Mouse (Mus musculus) embryo, embryonic 11 days (tissue): ENCODE measurements at regions not wholly inside any gene's neighbourhood (a gene's known extent, or its start where the extent isn't known, plus 50 kb on each side); places are given as distances from the start of the nearest gene placed in this dataset.

Experiments used
- DNase-seq: peaks from one replicate; pipeline ENCODE4 v3.0.0-alpha.2; 2015

DNA sequence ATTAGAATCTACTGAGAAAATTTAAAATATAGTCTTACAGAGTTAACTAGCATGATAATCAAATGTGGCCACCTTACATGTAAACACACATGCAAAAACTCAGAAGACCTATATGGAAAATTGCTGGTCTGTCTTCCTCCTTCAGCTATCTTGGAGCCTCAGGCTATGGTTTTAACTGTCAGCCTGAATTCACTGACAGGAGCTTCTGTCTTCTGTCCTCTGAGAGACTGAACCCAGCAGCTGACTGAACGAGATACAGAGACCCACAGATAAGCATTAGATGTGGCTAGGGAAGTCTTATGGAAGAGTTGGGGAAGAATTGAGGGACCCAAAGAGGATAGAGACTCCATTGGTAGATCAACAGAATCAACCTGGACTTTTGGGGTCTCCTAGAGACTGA, 360.0 kb upstream of the Meox2 start:
- DNase-seq = no peak

DNA sequence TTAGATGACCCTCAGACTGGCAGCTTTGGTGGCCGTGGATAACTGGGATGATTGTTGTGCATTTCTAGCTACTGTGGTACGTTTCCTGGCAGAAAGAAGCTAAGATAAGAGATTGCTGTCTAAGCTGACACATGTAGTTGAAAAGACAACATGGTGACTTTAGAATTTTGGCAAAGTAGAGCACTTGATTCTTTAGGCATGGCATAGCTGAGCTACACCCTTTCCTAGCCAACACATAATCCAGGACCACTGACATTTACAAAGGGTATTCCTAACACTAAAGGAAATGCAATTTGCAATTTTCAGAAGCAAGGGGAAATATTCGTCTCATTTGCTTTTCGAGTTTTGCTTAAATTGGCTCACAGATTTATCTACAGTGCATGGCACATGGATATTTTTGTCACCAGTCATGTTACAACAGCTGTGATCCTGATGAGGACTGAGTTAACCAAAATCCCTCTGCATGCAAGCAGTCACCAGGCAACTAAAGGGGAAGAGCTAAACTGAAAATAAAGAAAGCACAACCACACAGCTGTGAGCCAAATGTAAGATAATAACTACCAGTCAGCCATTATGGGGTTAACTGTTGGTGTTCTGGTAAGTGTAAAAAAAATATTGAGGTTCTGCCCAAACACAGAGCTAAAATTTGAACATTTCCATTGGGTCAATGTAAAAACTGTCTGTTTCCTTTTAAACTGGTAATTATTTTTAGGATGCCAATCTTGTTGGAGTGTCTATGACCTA, 342.9 kb upstream of the Meox2 start:
- no peak for DNase-seq

DNA sequence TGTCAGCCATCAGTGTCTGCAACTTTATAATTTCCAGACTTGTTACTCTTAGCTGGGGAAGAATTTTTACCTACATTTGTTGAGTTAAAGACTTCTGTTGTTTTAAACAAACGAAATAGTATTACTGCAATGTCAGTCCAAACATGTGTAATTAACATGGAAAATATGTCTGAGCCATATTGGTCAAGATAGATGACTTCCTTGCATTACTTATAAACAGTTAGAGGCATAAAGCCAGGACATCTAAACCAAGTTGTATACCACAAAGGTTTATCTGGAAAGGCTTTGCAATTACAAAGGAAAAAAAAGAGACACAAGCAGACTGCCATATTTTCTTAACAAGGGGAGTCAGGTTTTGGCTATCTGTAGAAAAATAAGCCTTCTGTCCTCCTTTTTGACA, 342.2 kb upstream of the Meox2 start:
- DNase-seq = no peak

DNA sequence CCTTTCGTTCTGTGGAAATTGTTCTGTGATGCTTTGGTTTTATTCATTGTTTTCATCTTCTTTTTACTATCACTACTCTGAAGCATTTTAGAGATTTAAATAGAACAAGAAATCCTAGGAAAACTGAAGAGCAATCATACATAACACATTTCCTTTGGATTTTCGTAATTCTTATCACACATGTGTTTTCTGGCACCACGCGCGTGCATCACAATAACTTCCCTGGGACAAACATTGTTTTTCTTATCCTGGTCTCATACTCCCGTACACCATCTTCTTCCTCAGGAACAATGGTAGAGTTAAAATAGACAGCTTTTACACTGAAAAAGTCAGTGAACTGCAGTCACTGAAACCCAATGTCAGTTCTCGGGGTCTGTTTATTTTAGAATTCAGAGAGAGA, 327.6 kb upstream of the Meox2 start:
- DNase-seq = no peak

DNA sequence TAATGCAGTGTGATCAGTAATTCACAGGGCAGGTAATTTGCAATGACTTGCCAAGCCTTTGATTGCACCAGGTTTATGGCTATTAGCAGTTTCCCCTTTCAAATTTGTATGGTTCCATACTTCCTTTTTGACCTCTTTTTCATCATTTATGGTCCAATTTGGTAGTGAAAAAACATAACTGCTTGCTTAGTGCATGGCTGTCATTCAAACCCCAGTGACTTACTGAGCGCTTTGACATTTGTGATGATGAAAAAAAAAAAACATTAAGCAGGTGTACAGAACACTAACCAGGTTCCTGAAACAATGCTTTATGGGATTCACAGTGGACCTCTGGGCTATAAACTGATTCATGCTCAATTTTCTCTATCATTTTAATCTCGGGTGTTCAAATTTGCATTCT, 317.5 kb upstream of the Meox2 start:
- no peak for DNase-seq

DNA sequence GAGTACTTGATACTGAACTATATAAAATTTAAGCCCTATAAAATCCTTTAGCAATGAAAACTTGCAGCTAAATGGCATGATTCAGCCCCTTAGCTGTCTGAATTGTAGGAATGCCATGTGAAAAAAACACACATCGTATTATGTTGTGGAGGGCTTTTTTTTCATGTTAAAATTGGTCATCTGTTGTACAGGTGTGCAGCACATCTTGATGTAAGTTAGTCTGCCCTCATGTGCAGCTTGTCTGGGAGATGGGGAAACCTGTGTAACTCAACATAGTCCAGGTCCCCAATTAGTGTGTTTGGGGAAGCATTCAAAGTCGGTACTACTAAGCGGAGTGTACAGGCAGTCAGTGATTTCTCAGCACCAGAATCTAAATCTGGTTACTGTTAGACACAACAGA, 316.9 kb upstream of the Meox2 start:
- peak; percentile 17 for DNase-seq

DNA sequence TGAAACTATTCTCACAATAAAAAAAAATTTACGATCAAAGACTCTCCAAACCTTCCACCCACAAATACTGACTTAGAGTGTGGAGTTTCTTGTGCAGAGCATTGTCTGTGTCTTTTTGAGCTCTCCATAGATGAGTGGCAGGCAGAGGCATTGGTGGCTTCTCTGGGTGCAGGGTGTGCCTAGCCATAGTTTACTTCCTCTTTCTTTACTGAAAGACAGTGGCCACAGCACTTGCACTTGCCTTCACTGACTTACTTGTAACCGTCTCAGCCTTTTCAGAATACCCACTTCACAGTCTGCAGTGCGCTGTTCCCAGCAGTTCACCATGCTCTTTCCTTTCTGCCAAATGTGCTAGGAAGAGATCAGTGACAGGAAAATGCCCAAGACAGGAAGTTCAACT, 316.1 kb upstream of the Meox2 start:
- no peak for DNase-seq

DNA sequence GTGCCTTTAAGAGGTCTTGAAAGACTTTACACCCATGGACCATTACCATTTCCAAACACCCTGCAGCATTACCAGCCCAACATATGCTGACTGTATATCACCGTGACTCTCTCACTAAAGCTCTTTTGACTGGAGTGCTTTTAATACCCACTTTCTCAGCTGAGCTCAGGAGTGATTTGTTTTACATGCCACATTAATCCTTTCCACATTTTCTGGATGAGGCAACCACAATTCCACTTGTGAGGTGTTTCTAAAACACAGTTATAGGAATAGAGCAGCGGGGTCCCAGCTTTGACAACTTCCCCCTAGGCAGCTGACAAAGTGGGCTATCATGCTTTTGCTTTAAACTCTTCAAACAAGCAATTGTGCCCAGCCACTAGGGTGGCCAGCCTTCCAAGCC, 314.5 kb upstream of the Meox2 start:
- peak; percentile 68 for DNase-seq

DNA sequence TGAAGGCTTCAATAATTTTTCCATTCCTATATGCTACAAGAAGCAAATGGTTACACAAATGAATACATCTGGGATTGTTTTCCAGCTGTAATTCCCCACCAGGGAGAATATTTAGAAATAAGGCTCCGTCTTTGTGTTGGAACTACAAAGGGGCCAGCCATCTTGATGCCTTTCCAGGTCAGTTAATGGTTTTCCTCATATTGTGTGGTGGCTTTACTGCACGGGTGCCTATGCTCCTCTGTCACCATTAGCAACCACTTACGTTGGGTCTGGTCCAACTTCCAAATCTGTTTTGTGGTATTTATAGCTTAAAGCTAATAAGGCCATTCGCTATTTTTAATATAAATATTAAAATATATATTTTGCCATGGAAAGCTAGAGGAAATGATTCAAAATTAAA, 312.1 kb upstream of the Meox2 start:
- DNase-seq = no peak

DNA sequence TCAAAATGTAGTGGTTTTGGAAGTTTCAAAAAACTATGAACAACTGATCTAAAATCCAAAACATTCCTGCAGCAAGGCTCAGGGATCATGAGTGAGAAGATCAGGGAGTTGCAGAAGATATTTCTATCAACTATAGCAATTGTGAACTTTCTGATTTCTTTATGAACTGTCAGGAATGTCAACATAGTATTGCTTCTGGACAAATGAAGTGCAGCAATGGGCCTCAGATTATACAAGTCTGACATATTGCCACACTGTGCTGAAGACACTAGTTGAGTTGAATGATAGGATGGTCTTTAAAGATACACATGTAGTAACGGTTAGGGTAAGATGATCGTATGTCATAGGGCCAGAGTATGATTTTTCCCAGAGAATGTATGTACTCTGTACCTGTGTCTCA, 290.4 kb upstream of the Meox2 start:
- no peak for DNase-seq

DNA sequence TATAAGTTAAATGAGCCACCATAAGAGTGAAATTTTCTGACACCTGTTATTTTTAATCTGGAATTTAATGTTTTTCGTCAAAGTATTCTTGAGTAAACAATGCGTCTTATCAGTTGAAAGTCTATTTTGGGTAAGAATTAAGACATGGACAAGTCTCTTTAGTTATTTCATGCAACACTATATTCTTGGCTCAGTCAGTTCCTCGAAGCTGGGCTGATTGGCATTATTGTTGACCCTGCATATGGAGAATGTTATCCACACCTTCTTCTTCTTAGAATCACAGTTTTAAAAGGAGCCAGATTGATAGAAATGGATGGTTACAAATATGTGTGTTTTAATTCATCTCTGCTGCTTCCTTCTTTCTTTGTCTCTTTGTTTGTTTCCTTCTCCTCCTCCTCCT, 289.5 kb upstream of the Meox2 start:
- DNase-seq = no peak

DNA sequence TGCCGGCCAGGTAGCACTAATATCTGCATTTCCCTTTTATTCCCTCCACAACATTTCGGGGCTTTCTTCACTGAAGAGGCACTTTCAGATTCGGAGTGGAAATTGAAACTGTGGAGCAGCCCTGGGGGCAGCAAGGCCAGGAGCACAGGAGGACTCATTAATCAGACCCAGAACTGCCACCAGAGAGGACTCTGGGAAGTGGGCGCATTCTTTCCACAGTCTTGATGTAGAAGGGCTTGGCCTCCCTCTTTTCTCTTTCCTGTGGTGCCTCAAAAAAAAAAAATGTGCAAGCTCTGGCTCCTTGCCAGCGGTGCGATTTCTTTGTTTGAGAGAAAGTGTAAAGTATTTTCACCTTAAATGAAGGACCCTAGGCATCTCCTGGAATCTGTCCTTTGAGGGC, 281.6 kb upstream of the Meox2 start:
- DNase-seq = peak; percentile 19

DNA sequence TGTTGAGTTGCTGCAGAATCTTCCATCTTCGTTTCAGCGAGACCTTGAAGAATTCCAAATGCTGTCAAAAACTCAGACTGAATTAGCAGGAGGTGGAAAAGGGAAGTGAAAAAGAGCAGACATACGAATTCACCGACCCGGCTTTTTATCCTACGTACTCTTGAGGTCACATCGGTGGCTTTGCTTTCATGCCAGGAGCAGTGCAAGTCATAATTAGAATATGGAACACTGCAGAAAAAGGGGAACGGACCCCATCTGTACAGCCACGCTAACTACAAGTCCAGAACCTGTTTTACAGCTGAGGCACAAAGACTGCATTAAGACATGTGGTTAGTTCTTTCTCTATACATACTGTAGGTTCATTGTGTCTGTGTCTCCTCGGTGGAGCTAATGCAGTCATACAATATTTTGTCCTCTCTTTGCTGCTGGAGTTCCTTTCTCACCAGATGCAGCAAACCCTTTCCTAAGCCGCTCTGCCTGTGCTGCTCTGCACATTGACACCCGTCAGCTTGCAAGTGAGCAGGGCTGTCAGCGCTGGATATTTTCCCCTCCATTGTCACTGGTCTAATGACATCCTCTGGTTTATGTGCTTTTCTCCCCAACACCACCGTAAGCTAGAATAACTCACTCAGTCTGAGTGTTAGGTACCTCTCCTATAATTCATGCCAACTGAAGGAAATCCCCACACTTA, 276.9 kb upstream of the Meox2 start:
- DNase-seq = peak; percentile 7

DNA sequence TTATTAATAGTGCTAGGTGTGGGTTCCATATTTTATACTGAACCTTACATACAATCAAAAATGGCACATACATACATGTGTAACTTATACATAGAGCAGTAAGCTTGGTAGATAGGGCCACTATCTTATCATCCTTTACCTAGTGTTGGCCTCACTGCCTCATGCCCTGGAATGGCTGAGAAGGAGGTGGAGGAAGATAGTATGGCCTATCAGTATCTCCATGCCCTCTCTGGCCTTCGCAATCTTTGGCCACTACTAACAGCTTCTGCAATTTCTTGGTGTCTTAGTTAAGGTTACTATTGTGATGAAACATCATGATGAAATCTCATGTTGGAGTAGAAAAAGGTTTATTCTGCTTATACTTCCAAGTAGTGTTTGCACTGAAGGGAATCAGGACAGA, 265.4 kb upstream of the Meox2 start:
- DNase-seq = no peak

DNA sequence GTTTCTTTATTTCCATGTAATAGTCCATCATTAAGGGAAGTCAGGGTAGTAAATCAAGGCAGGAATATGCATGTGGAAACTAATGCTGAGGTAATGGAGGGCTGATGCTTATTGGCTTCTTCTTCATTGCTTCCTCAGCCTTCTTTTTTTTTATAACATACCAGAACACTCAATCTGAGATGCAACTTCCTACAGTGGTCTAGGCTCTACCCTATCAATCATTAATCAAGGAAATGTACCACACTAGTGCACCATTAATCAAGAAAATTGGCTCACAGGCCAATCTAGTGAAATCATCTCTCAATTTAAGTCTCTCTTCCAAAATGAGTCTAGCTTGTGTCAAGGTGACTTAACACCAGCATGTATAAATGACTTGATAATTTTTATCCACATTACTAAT, 263.2 kb upstream of the Meox2 start:
- no peak for DNase-seq

DNA sequence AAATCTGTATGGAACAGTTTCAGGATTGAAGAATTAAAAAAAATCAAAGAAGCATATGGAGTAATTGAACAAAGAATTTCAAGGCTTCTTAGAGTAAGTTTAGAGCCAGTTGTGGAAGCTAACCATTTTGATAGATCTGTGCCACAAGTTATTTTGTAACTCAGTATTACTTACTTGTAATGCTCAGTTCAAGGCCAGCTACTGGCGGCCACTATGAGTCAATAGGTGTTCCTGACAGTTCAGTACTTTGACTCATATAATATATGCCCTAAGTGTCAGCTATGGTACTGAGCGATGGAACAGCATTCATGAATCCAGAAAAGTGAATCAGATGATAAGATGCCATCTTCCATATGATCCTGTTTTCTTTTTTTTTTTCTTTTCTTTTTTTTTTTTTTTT, 259.3 kb upstream of the Meox2 start:
- DNase-seq = no peak

DNA sequence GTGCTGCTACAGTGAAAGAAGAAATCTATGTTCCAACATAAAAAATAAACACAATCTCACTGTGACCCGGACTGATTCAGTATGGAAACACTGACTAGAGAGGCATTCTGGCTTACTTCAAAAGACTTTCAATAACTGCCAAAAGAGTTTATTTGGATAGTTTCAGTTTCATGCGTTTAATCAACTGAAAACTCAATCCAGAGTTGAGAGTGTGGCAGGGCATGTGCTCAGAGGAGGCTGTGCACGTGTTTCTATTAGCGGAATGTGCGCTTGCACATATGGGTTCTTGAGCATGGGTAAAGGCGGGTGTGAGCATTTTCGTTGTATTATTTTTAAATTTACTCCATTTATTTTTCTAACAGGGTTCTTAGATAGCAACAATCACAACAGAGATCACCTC, 245.2 kb upstream of the Meox2 start:
- DNase-seq = peak; percentile 13

DNA sequence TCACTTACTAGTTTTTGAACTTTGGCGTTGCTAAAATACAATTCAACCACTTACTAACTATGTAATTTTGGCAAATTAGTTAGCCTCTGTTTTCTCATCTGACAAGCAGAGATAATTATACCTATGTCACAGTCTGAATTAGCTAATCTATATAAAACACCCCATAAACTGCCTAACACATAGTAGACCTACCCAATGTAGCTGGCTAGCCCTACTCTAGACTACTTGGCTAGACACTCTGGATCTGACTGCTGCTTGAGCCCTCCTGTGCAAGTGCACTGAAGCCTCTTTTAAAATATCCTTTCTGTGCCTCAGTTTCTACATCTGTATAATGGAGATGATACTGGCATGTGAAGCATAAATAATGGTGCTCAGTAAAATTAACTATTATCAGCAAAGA, 227.6 kb upstream of the Meox2 start:
- DNase-seq = no peak

DNA sequence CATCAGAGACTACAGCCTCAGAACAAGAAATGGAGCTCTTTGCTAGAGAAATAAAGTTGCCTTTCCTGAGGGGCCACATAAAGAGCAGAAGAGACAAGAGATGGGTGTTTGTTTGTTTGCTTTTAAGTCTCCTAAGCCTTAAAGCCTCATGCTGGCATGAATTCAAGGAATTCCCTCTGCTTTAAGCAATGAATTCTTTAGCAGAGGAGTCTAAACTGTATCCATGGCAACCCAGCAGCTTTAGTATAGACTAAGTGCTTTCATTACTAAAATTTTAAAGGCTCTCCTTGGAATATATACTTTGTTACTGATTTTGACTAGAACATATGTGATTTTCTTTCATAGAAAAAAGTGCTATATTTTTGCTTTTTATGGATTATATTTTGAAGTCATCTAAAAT, 195.0 kb upstream of the Meox2 start:
- DNase-seq = no peak

DNA sequence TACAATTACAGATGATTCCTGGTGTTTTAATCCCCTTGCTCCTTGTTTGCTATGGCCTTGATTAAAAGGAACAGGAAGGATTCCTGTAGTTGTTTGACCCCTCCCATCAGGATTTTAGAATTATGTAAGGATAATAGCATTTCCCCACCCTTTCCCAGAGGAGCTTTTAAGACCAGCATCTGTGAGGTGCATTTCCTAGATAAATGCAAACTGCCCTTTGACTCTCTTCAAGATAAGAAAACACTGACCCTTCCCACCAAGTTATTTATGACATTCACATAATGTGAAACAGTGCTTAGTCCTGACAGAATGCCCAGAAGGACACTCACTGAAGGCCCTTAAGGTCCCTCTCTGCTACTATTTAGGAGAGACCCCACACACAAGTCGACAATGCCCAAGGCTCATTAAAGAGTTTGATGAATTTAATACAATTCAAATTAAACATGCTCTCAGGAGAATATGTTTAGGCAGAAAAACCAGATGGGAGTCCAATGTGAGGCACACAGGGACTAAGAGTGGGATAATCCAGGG, 190.7 kb upstream of the Meox2 start:
- peak; percentile 25 for DNase-seq

DNA sequence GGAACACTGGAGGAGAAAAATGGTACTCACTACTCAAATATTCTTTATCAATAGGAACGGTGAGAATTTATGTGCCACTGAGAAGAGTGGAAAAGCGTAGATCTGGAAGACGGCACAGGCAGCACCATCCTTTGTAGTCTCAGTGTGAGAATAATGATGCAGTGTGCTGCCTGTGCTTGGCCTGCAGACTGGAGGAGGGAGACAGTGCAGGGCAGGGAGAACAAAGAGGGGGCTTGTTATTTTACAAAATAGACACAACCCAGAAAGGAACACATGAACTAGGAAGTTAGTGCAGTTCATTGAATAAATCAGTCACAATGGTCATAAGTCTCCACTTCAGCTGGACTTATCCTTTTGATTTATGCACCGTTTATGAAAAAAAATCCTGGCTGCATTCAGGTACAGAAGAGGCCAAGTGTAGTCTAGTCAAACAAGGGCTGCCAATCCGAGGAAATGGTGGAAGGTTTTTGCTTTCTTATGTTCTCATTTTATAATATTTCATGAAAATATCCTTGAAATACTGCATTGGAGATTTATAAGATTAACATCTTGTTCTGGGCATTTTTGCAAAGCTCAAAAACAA, 190.0 kb upstream of the Meox2 start:
- DNase-seq = peak; percentile 44

DNA sequence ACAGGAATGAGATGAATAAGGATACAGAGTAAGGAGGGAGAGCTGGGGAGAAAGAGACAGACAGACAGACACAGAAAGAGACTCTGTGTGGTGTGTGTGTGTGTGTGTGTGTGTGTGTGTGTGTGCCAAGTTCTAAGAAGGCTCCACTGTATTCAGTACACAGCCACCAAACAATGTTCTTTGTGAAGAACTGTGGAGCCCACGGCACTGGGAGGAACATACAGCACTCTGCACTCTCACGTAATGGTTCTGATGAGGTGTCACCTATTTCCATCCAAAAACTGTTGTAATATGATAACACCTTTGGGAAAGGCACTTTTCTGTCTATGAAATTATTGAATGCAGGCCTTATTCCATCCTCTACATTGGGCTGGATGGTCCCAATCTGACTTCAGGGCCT, 184.8 kb upstream of the Meox2 start:
- no peak for DNase-seq

DNA sequence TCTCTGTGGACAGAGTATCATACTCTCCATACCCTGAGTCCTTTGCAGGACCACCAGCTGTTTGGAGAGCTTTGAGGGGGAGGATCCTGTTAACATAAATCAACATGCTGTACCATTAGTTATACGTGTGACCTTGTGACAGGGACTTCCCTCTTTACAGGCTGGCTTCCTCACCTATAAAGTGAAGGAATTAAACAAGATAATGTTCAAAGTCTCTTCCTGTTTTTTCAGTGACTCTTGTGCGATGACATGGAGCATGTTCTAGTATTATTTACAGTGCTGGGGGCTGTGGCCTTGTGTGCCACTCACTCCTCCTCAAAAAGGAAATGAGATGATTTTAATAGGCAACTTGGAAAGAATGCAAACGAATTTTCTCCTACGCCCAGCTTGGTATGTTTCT, 182.1 kb upstream of the Meox2 start:
- DNase-seq = no peak

DNA sequence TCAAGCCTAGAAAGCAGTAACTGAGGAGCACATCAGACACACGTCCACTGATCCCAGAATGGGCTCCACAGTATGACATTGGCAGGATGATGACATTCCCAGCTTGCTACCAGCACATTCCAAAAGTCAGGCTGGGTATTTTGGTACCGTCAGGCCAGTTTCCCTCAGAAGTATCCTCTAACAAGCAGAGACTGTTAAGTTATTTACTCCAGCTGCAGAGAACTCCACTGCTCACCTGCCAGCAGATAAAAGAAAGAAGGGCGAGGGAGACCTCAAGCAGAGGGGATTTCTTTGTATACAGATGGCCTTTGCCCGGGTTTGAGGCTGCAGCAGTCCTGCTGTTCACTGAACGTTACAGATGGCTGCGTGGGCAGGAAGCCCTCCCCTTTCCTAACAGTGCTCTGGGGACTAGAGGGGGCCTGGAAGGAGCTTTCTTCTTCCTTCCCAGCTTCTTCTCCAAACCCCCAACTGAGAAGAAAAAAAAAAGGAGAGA, 175.2 kb upstream of the Meox2 start:
- DNase-seq = peak; percentile 58
